In genomic region chr4:116807197-116808129, GRCm38 (mm10) we compare ENCODE assay signal across 8 mouse cellular contexts. TPM values are rescaled to one million over a fixed set of nuclear protein-coding genes. Genes with fewer than 3 reads are reported as not detected.
A peak's percentile ranks its signal among the peaks of the same experiment; 100 is the strongest.
DNase-seq lines count a peak whose midpoint lies in the region; ATAC-seq and TF ChIP-seq lines count a peak whose summit lies in the region.

Toe1 (minus strand) TSS chr4:116807640.
Mutyh (plus strand) TSS chr4:116807723.

- ATAC-seq in hindbrain, postnatal 0 days = peak; percentile 100
- ATAC-seq in megakaryocyte, adult 5-6 weeks (ENCODE audit: poor library complexity, severe bottlenecking) = peak; percentile 97

- peak within 1 kb of the TSS; percentile 71 for H3K9ac ChIP-seq in hindbrain, postnatal 0 days (replicated peaks; ENCODE audit: low read length)

- under 1% methylated on average over 58 of the region's 58 CpGs for WGBS in hindbrain, postnatal 0 days

- H3K27ac ChIP-seq in gastrocnemius, adult 2 months = peak within 1 kb of the TSS; percentile 96
- peak within 1 kb of the TSS; percentile 93 for H3K27ac ChIP-seq in hindbrain, postnatal 0 days
- H3K27ac ChIP-seq in left cerebral cortex, adult 2 months = peak within 1 kb of the TSS; percentile 96

- DNase-seq in WW6 (ENCODE audit: low read depth, low spot score) = peak; percentile 95
- peak; percentile 88 to 92 for DNase-seq in cerebellum, postnatal 4 days (ENCODE audit: low spot score in 2 of 2)
- DNase-seq in gastrocnemius, adult 2 months = peak; percentile 96
- peak; percentile 99 for DNase-seq in hindbrain, postnatal 0 days (ENCODE audit: low spot score)
- peak; percentile 88 to 92 for DNase-seq in left cerebral cortex, adult 2 months (ENCODE audit: extremely low spot score in 1 of 2, low spot score in 2 of 2)
- DNase-seq in right cerebral cortex, adult 2 months (ENCODE audit: low spot score in 2 of 2) = peak; percentile 91 to 92
- DNase-seq in urinary bladder, postnatal 14 days (ENCODE audit: low spot score) = peak; percentile 96

- peak within 1 kb of the TSS; percentile 78 for H3K4me2 ChIP-seq in hindbrain, postnatal 0 days (ENCODE audit: low read depth, low read length)

- TF ChIP-seq CTCF in gastrocnemius, adult 2 months (IDR thresholded peaks at IDR 0.05) = no peak
- 0 out of 2 replicates have a peak, but pooled peaks have one; percentile 38 for TF ChIP-seq CTCF in hindbrain, postnatal 0 days (IDR thresholded peaks at IDR 0.05; ENCODE audit: low read depth)
- TF ChIP-seq CTCF in left cerebral cortex, adult 2 months (IDR thresholded peaks at IDR 0.05) = no peak

- H3K36me3 ChIP-seq in hindbrain, postnatal 0 days (ENCODE audit: insufficient read depth, low read length) = peaks cover 28% of the 10 kb centered on the region

- no peaks in the 10 kb centered on the region for H3K27me3 ChIP-seq in hindbrain, postnatal 0 days (ENCODE audit: insufficient read depth, low read length)

- no peaks in the 10 kb centered on the region for H3K9me3 ChIP-seq in hindbrain, postnatal 0 days (ENCODE audit: low read length)

- intact Hi-C loops in gastrocnemius, adult 2 months (cut with DNase I) = no loop called here
- intact Hi-C loops in left cerebral cortex, adult 2 months (cut with DNase I) = no loop called here

- H3K4me1 ChIP-seq in hindbrain, postnatal 0 days (ENCODE audit: insufficient read depth, low read length) = peaks cover 8% of the 10 kb centered on the region; the same call in 1 of the 2 replicates

- peak within 1 kb of the TSS; percentile 81 for H3K4me3 ChIP-seq in gastrocnemius, adult 2 months
- H3K4me3 ChIP-seq in hindbrain, postnatal 0 days (ENCODE audit: low read length) = peak within 1 kb of the TSS; percentile 82
- peak within 1 kb of the TSS; percentile 77 for H3K4me3 ChIP-seq in left cerebral cortex, adult 2 months

RNA-seq across cellular contexts. Expression of gene Toe1, which starts in this region (rescaled TPM):
- total RNA-seq in gastrocnemius, adult 2 months (2021) = 1 to 10 TPM; 4.1 to 5.4 TPM
- total RNA-seq in hindbrain, postnatal 0 days (2014; rRNA removed) = 40.0 and 43.2 TPM in 2 replicates
- 21.4 and 22.7 TPM in 2 replicates for polyA plus RNA-seq in hindbrain, postnatal 0 days (2015; fragmentation: Nextera tagmentation; extraction: Ambion mirVana)
- 10 to 100 TPM; 13.0 to 13.4 TPM for total RNA-seq in left cerebral cortex, adult 2 months (2021)
- total RNA-seq in megakaryocyte, adult 5-6 weeks (2015) = 17.7 and 18.2 TPM in 2 replicates
- 31.9 and 41.1 TPM in 2 replicates for total RNA-seq in megakaryocyte, adult 5-6 weeks (2017)

RNA-seq across cellular contexts. Expression of gene Mutyh, which starts in this region (rescaled TPM):
- total RNA-seq in gastrocnemius, adult 2 months (2021) = 1 to 10 TPM in 1 of 2 experiments, under 1 TPM in 1; 0.87 to 1.8 TPM
- total RNA-seq in hindbrain, postnatal 0 days (2014; rRNA removed) = 4.8 and 12.5 TPM in 2 replicates
- 5.6 and 6.6 TPM in 2 replicates for polyA plus RNA-seq in hindbrain, postnatal 0 days (2015; fragmentation: Nextera tagmentation; extraction: Ambion mirVana)
- 1 to 10 TPM; 2.5 to 3.8 TPM for total RNA-seq in left cerebral cortex, adult 2 months (2021)
- total RNA-seq in megakaryocyte, adult 5-6 weeks (2015) = 5.3 and 10.8 TPM in 2 replicates
- total RNA-seq in megakaryocyte, adult 5-6 weeks (2017) = 2.7 and 5.5 TPM in 2 replicates

Comparison
In these comparisons a context has a peak if more than half of its experiments do, and no peak if none do; other contexts are left out.
1. Peak in every context shown above with its lines: DNase-seq, ATAC-seq, H3K4me3 ChIP-seq and H3K27ac ChIP-seq.